Comparison of ENCODE assay signal across 30 mouse cellular contexts in genomic region chr7:122628050-122628449, GRCm38 (mm10). TPM values are rescaled to one million over a fixed set of nuclear protein-coding genes. Genes with fewer than 3 reads are reported as not detected.
DNase-seq lines count a peak whose midpoint lies in the region; ATAC-seq lines count a peak whose summit lies in the region.
"Had no signal": no experiment of that assay in that cellular context is flagged by ENCODE, and none has a peak within 500 bp of the region (broad histone marks: within the 10 kb centered on the region; RNA-seq: fewer than 3 reads in every experiment).

No protein-coding gene starts in this region.

- no peaks in the 10 kb centered on the region for H3K9me3 ChIP-seq in embryonic facial prominence, embryonic 14.5 days (ENCODE audit: control insufficient read depth, low read length)
- H3K9me3 ChIP-seq in embryonic facial prominence, embryonic 10.5 days = no peaks in the 10 kb centered on the region
- no peaks in the 10 kb centered on the region for H3K9me3 ChIP-seq in midbrain, embryonic 14.5 days (ENCODE audit: control insufficient read depth, low read length)
- H3K9me3 ChIP-seq in midbrain, embryonic 15.5 days = no peaks in the 10 kb centered on the region
- H3K9me3 ChIP-seq: embryonic facial prominence, embryonic 12.5 days; forebrain, embryonic 10.5 days; hindbrain, embryonic 13.5 days had no signal

- no peak overlapping the region for H3K4me3 ChIP-seq in embryonic facial prominence, embryonic 14.5 days (ENCODE audit: low read depth, low read length)
- no peak overlapping the region for H3K4me3 ChIP-seq in embryonic facial prominence, embryonic 10.5 days
- no peak overlapping the region for H3K4me3 ChIP-seq in midbrain, embryonic 14.5 days (replicated peaks; ENCODE audit: low read depth, low read length)
- H3K4me3 ChIP-seq in midbrain, embryonic 15.5 days = no peak overlapping the region
- H3K4me3 ChIP-seq: embryonic facial prominence, embryonic 12.5 days; forebrain, embryonic 10.5 days; hindbrain, embryonic 13.5 days; left cerebral cortex, adult 2 months; limb, embryonic 12.5 days had no signal

- ATAC-seq in embryonic facial prominence, embryonic 14.5 days (ENCODE audit: low read depth) = no peak
- ATAC-seq in midbrain, embryonic 14.5 days (ENCODE audit: low FRiP score, low TSS enrichment) = no peak
- no peak for ATAC-seq in midbrain, embryonic 15.5 days (replicated peaks)
- ATAC-seq: inflammation-experienced regulatory T-cells, adult 6 months; midbrain, embryonic 16.5 days; Patski had no signal

- H3K4me1 ChIP-seq in embryonic facial prominence, embryonic 14.5 days (ENCODE audit: control insufficient read depth, insufficient read depth, low read length) = no peaks in the 10 kb centered on the region
- H3K4me1 ChIP-seq in embryonic facial prominence, embryonic 10.5 days = no peaks in the 10 kb centered on the region
- no peaks in the 10 kb centered on the region for H3K4me1 ChIP-seq in midbrain, embryonic 14.5 days (ENCODE audit: control insufficient read depth, insufficient read depth, low read length)
- no peaks in the 10 kb centered on the region for H3K4me1 ChIP-seq in midbrain, embryonic 15.5 days
- H3K4me1 ChIP-seq: embryonic facial prominence, embryonic 12.5 days; limb, embryonic 12.5 days had no signal

- 73% methylated on average over 5 of the region's 5 CpGs for WGBS in embryonic facial prominence, embryonic 14.5 days
- WGBS in embryonic facial prominence, embryonic 10.5 days = 93% methylated on average over 5 of the region's 5 CpGs
- 88% methylated on average over 5 of the region's 5 CpGs for WGBS in midbrain, embryonic 14.5 days
- 83% methylated on average over 5 of the region's 5 CpGs for WGBS in midbrain, embryonic 15.5 days

- H3K4me2 ChIP-seq in embryonic facial prominence, embryonic 14.5 days (ENCODE audit: low read depth, low read length) = no peak overlapping the region
- no peak overlapping the region for H3K4me2 ChIP-seq in midbrain, embryonic 14.5 days (ENCODE audit: low read length)
- no peak overlapping the region for H3K4me2 ChIP-seq in midbrain, embryonic 15.5 days
- H3K4me2 ChIP-seq: embryonic facial prominence, embryonic 12.5 days; heart, embryonic 11.5 days; hindbrain, embryonic 13.5 days; limb, embryonic 12.5 days; liver, embryonic 11.5 days had no signal

- no peak overlapping the region for H3K27ac ChIP-seq in embryonic facial prominence, embryonic 14.5 days (replicated peaks; ENCODE audit: low read depth, low read length)
- H3K27ac ChIP-seq in embryonic facial prominence, embryonic 10.5 days (replicated peaks) = no peak overlapping the region
- H3K27ac ChIP-seq in midbrain, embryonic 14.5 days (replicated peaks; ENCODE audit: low read depth, low read length) = no peak overlapping the region
- no peak overlapping the region for H3K27ac ChIP-seq in midbrain, embryonic 15.5 days
- H3K27ac ChIP-seq: embryonic facial prominence, embryonic 12.5 days; forebrain, embryonic 10.5 days; hindbrain, embryonic 13.5 days; left cerebral cortex, adult 2 months; limb, embryonic 12.5 days had no signal

- no peaks in the 10 kb centered on the region for H3K27me3 ChIP-seq in embryonic facial prominence, embryonic 14.5 days (replicated peaks; ENCODE audit: control insufficient read depth, insufficient read depth, low read length)
- H3K27me3 ChIP-seq in embryonic facial prominence, embryonic 10.5 days (replicated peaks; ENCODE audit: low read depth, poor library complexity, severe bottlenecking) = no peaks in the 10 kb centered on the region
- H3K27me3 ChIP-seq in midbrain, embryonic 14.5 days (ENCODE audit: control insufficient read depth, insufficient read depth, low read length) = no peaks in the 10 kb centered on the region
- H3K27me3 ChIP-seq in midbrain, embryonic 15.5 days (replicated peaks) = no peaks in the 10 kb centered on the region
- H3K27me3 ChIP-seq: embryonic facial prominence, embryonic 12.5 days; hindbrain, embryonic 13.5 days; limb, embryonic 12.5 days; Patski had no signal

- intact Hi-C loops in left cerebral cortex, postnatal 10 days (cut with DNase I) = no loop called here
- intact Hi-C loops in left cerebral cortex, postnatal 4 days (cut with DNase I) = no loop called here

- peak; percentile 42 for DNase-seq in embryonic facial prominence, embryonic 14.5 days (ENCODE audit: low spot score)
- DNase-seq in embryonic facial prominence, embryonic 10.5 days (ENCODE audit: low spot score) = no peak
- DNase-seq in left cerebral cortex, postnatal 10 days (ENCODE audit: extremely low spot score in 1 of 2, low spot score in 2 of 2) = peak; percentile 15 to 52
- DNase-seq in left cerebral cortex, postnatal 4 days = no peak
- peak; percentile 31 for DNase-seq in midbrain, embryonic 14.5 days
- DNase-seq in brain, adult 2 months (ENCODE audit: low read depth, low spot score) = peak; percentile 49
- no peak for DNase-seq in layer of hippocampus, postnatal 10 days (ENCODE audit: low spot score in 2 of 2)
- DNase-seq: adrenal gland, postnatal 10 days; cerebellum, postnatal 36 days; gastrocnemius, postnatal 14 days; heart, adult 11 months; heart, postnatal 4 days; kidney, adult 11 months; kidney, postnatal 14 days; layer of hippocampus, adult 9-11 months; spleen, adult 18-20 months; thymus, postnatal 14 days had no signal

- no peak overlapping the region for H3K9ac ChIP-seq in embryonic facial prominence, embryonic 14.5 days (ENCODE audit: low read depth, low read length)
- no peak overlapping the region for H3K9ac ChIP-seq in midbrain, embryonic 14.5 days (replicated peaks; ENCODE audit: low read length)
- no peak overlapping the region for H3K9ac ChIP-seq in midbrain, embryonic 15.5 days
- H3K9ac ChIP-seq: embryonic facial prominence, embryonic 12.5 days; hindbrain, embryonic 13.5 days; limb, embryonic 12.5 days had no signal

- H3K36me3 ChIP-seq in embryonic facial prominence, embryonic 14.5 days (ENCODE audit: control insufficient read depth, insufficient read depth, low read length) = no peaks in the 10 kb centered on the region
- H3K36me3 ChIP-seq in embryonic facial prominence, embryonic 10.5 days (replicated peaks) = no peaks in the 10 kb centered on the region
- no peaks in the 10 kb centered on the region for H3K36me3 ChIP-seq in midbrain, embryonic 14.5 days (ENCODE audit: control insufficient read depth, insufficient read depth, low read length)
- no peaks in the 10 kb centered on the region for H3K36me3 ChIP-seq in midbrain, embryonic 15.5 days (replicated peaks)
- H3K36me3 ChIP-seq: embryonic facial prominence, embryonic 12.5 days; forebrain, embryonic 10.5 days; G1E; hindbrain, embryonic 13.5 days; limb, embryonic 12.5 days had no signal

RNA-seq across cellular contexts. Expression of gene Cacng3, which starts 42.2 kb away (rescaled TPM):
- 0.33 and 0.52 TPM in 2 replicates for polyA plus RNA-seq in embryonic facial prominence, embryonic 14.5 days (2014; fragmentation: Nextera tagmentation; extraction: Ambion mirVana)
- 0.06 TPM in 1 of 2 replicates, not detected in the other for polyA plus RNA-seq in embryonic facial prominence, embryonic 10.5 days (2016; fragmentation: Nextera tagmentation; extraction: Ambion mirVana)
- total RNA-seq in left cerebral cortex, postnatal 10 days (2021) = 100 to 1,000 TPM; 124 to 129 TPM
- total RNA-seq in left cerebral cortex, postnatal 4 days (2021) = 10 to 100 TPM; 32.2 to 39.0 TPM
- 17.2 and 17.4 TPM in 2 replicates for polyA plus RNA-seq in midbrain, embryonic 14.5 days (2014; fragmentation: Nextera tagmentation; extraction: Ambion mirVana)
- polyA plus RNA-seq in midbrain, embryonic 15.5 days (2015; fragmentation: Nextera tagmentation; extraction: Ambion mirVana) = 24.6 and 24.7 TPM in 2 replicates
- 10 to 100 TPM; 36.0 to 40.1 TPM for total RNA-seq in layer of hippocampus, postnatal 10 days (2021)
- polyA plus RNA-seq: embryonic facial prominence, embryonic 12.5 days; G1E; inflammation-experienced regulatory T-cells, adult 6 months; kidney, embryonic 14.5 days; limb, embryonic 12.5 days; Patski had no signal

Comparison
In these comparisons a context has a peak if more than half of its experiments do, and no peak if none do; other contexts are left out.
1. DNase-seq: peak in embryonic facial prominence, embryonic 14.5 days (single experiment), left cerebral cortex, postnatal 10 days (2 of 2), midbrain, embryonic 14.5 days (single experiment) and brain, adult 2 months (single experiment); none in embryonic facial prominence, embryonic 10.5 days (single experiment), left cerebral cortex, postnatal 4 days (single experiment) and layer of hippocampus, postnatal 10 days (0 of 2).
2. RNA of gene Cacng3, which starts 42.2 kb away (polyA plus RNA-seq): 24.6 to 24.7 TPM in midbrain, embryonic 15.5 days and 17.2 to 17.4 TPM in midbrain, embryonic 14.5 days; 0.33 to 0.52 TPM in embryonic facial prominence, embryonic 14.5 days and 0.06 TPM in embryonic facial prominence, embryonic 10.5 days; every median in the first group is over 10 times any median in the second.